Mouse (Mus musculus): ENCODE measurements at regions not wholly inside any gene's neighbourhood (a gene's known extent, or its start where the extent isn't known, plus 50 kb on each side); places are given as distances from the start of the nearest gene placed in this dataset.

GRCm38 (mm10) chr10:111795756-111796155, 176.7 kb upstream of the Krr1 start:
- Histone ChIP-seq H3K9me3 (replicated peaks; ENCODE audit: low read length) (no peaks in the 10 kb centered on the region), H3K36me3 (replicated peaks in 1 of 2; ENCODE audit: control insufficient read depth in 1 of 2, insufficient read depth in 1 of 2, low read length in 1 of 2) (no peaks in the 10 kb centered on the region), H3K4me3 (replicated peaks in 1 of 3; ENCODE audit: low read depth in 2 of 3, low read length in 2 of 3, poor library complexity in 1 of 3) (no peak overlapping the region), H3K4me1 (ENCODE audit: control insufficient read depth in 1 of 2, insufficient read depth in 2 of 2) (0 out of 4 replicates have a peak, but pooled peaks cover 0 to 2% of the 10 kb centered on the region in 2 experiments), H3K27ac (ENCODE audit: insufficient read depth, low read depth) (no peak overlapping the region), H3K4me2 (ENCODE audit: insufficient read depth, low read depth, poor library complexity, severe bottlenecking) (no peak overlapping the region), H3K79me2 (replicated peaks; ENCODE audit: control insufficient read depth, extremely low read depth, insufficient read depth, poor library complexity, severe bottlenecking) (no peaks in the 10 kb centered on the region), H3K9ac (ENCODE audit: insufficient read depth, low read depth) (no peak overlapping the region), H3K27me3 (replicated peaks) (no peaks in the 10 kb centered on the region)
- no peak for DNase-seq (ENCODE audit: extremely low read depth)
- dilution Hi-C loops (cut with MboI; ENCODE audit: extremely low pct_ligation_motif_present, extremely low pct_unique_long_range_greater_than_20kb, low sequenced_read_pairs) (no loop called here), in situ Hi-C loops (cut with MboI; ENCODE audit: low pct_ligation_motif_present, low pct_unique_long_range_greater_than_20kb, low sequenced_read_pairs) (no loop called here)
- no peak for TF ChIP-seq GABPA (IDR thresholded peaks at IDR 0.05; ENCODE audit: insufficient replicate concordance, low read depth, low read length)
- no peak for TF ChIP-seq RAD21 (IDR thresholded peaks at IDR 0.05; ENCODE audit: low read depth, low read length)
- no peak for TF ChIP-seq NRF1 (IDR thresholded peaks at IDR 0.05; ENCODE audit: low read depth, low read length)
- no peak for TF ChIP-seq POLR2AphosphoS2 (IDR thresholded peaks at IDR 0.05; ENCODE audit: low read depth, low read length)
- no peak for TF ChIP-seq CHD1 (IDR thresholded peaks at IDR 0.05; ENCODE audit: low read depth, low read length)
- TF ChIP-seq ZNF384 (IDR thresholded peaks at IDR 0.05; ENCODE audit: low read depth, low read length) = no peak
- TF ChIP-seq MAFK (IDR thresholded peaks at IDR 0.05; ENCODE audit: insufficient replicate concordance, low read length) = no peak
- no peak for TF ChIP-seq BHLHE40 (IDR thresholded peaks at IDR 0.05; ENCODE audit: low read depth, low read length)
- TF ChIP-seq MEF2A (IDR thresholded peaks at IDR 0.05; ENCODE audit: borderline replicate concordance, low read depth, low read length) = no peak
- TF ChIP-seq MAZ (IDR thresholded peaks at IDR 0.05; ENCODE audit: low read depth, low read length) = no peak
- TF ChIP-seq MYC (IDR thresholded peaks at IDR 0.05; ENCODE audit: low read depth, low read length) = no peak

GRCm38 (mm10) chr10:111798851-111799281, 173.6 kb upstream of the Krr1 start:
- no peak overlapping the region for H3K9ac ChIP-seq (ENCODE audit: insufficient read depth, low read depth)
- no peak overlapping the region for H3K27ac ChIP-seq (ENCODE audit: insufficient read depth, low read depth)
- H3K9me3 ChIP-seq (replicated peaks; ENCODE audit: low read length) = no peaks in the 10 kb centered on the region
- dilution Hi-C loops (cut with MboI; ENCODE audit: extremely low pct_ligation_motif_present, extremely low pct_unique_long_range_greater_than_20kb, low sequenced_read_pairs) (no loop called here), in situ Hi-C loops (cut with MboI; ENCODE audit: low pct_ligation_motif_present, low pct_unique_long_range_greater_than_20kb, low sequenced_read_pairs) (no loop called here)
- no peaks in the 10 kb centered on the region for H3K79me2 ChIP-seq (replicated peaks; ENCODE audit: control insufficient read depth, extremely low read depth, insufficient read depth, poor library complexity, severe bottlenecking)
- H3K4me1 ChIP-seq (ENCODE audit: control insufficient read depth in 1 of 2, insufficient read depth in 2 of 2) = 0 out of 4 replicates have a peak, but pooled peaks cover 0 to 2% of the 10 kb centered on the region in 2 experiments
- H3K36me3 ChIP-seq (replicated peaks in 1 of 2; ENCODE audit: control insufficient read depth in 1 of 2, insufficient read depth in 1 of 2, low read length in 1 of 2) = no peaks in the 10 kb centered on the region
- H3K4me3 ChIP-seq (replicated peaks in 1 of 3; ENCODE audit: low read depth in 2 of 3, low read length in 2 of 3, poor library complexity in 1 of 3) = no peak overlapping the region
- no peaks in the 10 kb centered on the region for H3K27me3 ChIP-seq (replicated peaks)
- no peak for DNase-seq (ENCODE audit: extremely low read depth)
- H3K4me2 ChIP-seq (ENCODE audit: insufficient read depth, low read depth, poor library complexity, severe bottlenecking) = no peak overlapping the region
- no peak for TF ChIP-seq MYC (IDR thresholded peaks at IDR 0.05; ENCODE audit: low read depth, low read length)
- TF ChIP-seq PAX5 (IDR thresholded peaks at IDR 0.05; ENCODE audit: low read length) = no peak

DNA sequence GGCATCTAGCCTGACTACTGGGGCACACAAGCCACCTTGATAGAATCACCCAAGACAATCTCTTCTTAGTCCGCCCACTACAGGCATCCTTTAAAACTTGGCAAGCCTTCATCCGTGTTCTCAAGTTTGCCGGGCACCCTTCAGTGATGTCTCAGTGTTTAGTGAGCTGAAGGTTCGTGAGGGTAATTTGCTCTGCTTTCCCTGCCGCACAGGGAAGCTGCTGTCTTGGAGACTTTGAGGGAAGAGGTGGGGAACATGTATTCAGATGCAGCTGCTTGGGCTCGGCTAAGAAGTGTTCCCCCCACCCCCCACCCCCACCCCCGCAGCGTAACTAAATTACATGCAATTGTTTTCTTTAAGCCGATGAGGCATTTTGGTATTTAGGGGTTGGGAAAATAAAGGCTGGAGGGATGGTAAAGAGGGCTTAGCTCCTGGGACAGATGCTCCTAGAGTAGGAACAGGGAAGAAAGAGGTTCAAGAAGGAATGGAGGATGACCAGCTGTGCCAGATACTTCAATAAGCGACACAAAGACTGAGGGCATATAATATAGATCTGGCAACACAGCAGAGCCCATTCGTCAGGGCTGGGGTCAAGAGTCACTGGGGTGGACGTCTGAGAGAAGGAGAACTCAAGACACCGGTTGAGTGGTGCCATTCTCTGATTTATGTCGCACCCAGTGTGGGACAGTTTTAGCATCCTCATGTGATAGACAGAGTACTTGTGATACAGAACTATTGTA, 172.4 kb upstream of the Krr1 start:
- in situ Hi-C loops (cut with MboI; ENCODE audit: low pct_ligation_motif_present, low pct_unique_long_range_greater_than_20kb, low sequenced_read_pairs) = no loop called here
- no peak overlapping the region for H3K4me2 ChIP-seq (ENCODE audit: insufficient read depth, low read depth, poor library complexity, severe bottlenecking)
- no peak overlapping the region for H3K27ac ChIP-seq (ENCODE audit: insufficient read depth, low read depth)
- no peak overlapping the region for H3K4me3 ChIP-seq (replicated peaks in 1 of 3; ENCODE audit: low read depth in 2 of 3, low read length in 2 of 3, poor library complexity in 1 of 3)
- H3K9me3 ChIP-seq (replicated peaks; ENCODE audit: low read length) = no peaks in the 10 kb centered on the region
- no peaks in the 10 kb centered on the region for H3K36me3 ChIP-seq (replicated peaks in 1 of 2; ENCODE audit: control insufficient read depth in 1 of 2, insufficient read depth in 1 of 2, low read length in 1 of 2)
- no peaks in the 10 kb centered on the region for H3K27me3 ChIP-seq (replicated peaks)
- TF ChIP-seq SMC3 (IDR thresholded peaks at IDR 0.05; ENCODE audit: low read depth, low read length) = no peak
- TF ChIP-seq KAT2A (IDR thresholded peaks at IDR 0.05; ENCODE audit: insufficient replicate concordance, low read length) = no peak
- no peak for TF ChIP-seq MAZ (IDR thresholded peaks at IDR 0.05; ENCODE audit: low read depth, low read length)
- no peak for TF ChIP-seq ZMIZ1 (IDR thresholded peaks at IDR 0.05; ENCODE audit: low read depth, low read length)
- TF ChIP-seq MAX (IDR thresholded peaks at IDR 0.05; ENCODE audit: low read length) = no peak
- TF ChIP-seq ETS1 (conservative IDR thresholded peaks at IDR 0.05; ENCODE audit: low read depth, low read length) = no peak
- TF ChIP-seq BHLHE40 (IDR thresholded peaks at IDR 0.05; ENCODE audit: low read depth, low read length) = no peak
- TF ChIP-seq GABPA (IDR thresholded peaks at IDR 0.05; ENCODE audit: insufficient replicate concordance, low read depth, low read length) = no peak
- no peak for TF ChIP-seq RCOR1 (conservative IDR thresholded peaks at IDR 0.05; ENCODE audit: low read depth, low read length)
- no peak for TF ChIP-seq MAFK (IDR thresholded peaks at IDR 0.05; ENCODE audit: insufficient replicate concordance, low read length)
- TF ChIP-seq TBP (conservative IDR thresholded peaks at IDR 0.05; ENCODE audit: low read depth, low read length) = no peak
- TF ChIP-seq NRF1 (IDR thresholded peaks at IDR 0.05; ENCODE audit: low read depth, low read length) = no peak
- no peak for TF ChIP-seq POLR2AphosphoS2 (IDR thresholded peaks at IDR 0.05; ENCODE audit: low read depth, low read length)
- no peak for TF ChIP-seq UBTF (IDR thresholded peaks at IDR 0.05; ENCODE audit: low read depth, low read length)
- no peak for DNase-seq (ENCODE audit: extremely low read depth)
- no peak overlapping the region for H3K9ac ChIP-seq (ENCODE audit: insufficient read depth, low read depth)
- no peaks in the 10 kb centered on the region for H3K79me2 ChIP-seq (replicated peaks; ENCODE audit: control insufficient read depth, extremely low read depth, insufficient read depth, poor library complexity, severe bottlenecking)
- dilution Hi-C loops (cut with MboI; ENCODE audit: extremely low pct_ligation_motif_present, extremely low pct_unique_long_range_greater_than_20kb, low sequenced_read_pairs) = no loop called here
- 0 out of 4 replicates have a peak, but pooled peaks cover 0 to 2% of the 10 kb centered on the region in 2 experiments for H3K4me1 ChIP-seq (ENCODE audit: control insufficient read depth in 1 of 2, insufficient read depth in 2 of 2)
